ENCODE assay signal across 21 mouse cellular contexts in the genomic region with DNA sequence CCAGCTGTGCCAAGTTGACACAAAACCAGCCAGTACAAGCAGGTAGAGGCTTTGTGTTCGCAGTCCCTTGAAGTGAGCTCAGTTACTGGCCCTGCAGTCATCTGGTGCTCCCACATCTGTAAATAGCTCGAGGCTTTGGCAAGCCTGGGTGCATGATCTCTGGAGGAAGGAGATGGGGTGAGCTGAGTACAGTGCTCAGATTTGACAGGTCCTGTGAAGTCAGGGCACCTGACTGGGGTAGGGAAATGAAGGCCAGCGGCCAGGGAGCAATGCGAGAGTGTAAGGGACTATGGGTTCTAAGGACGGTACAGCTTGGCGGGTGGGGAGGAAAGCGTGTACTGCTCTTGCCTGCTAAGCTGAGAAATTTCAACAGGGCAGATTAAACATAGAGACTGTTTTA. TPM values are rescaled to one million over a fixed set of nuclear protein-coding genes. Genes with fewer than 3 reads are reported as not detected.
DNase-seq lines count a peak whose midpoint lies in the region; ATAC-seq lines count a peak whose summit lies in the region.
"Had no signal": no experiment of that assay in that cellular context is flagged by ENCODE, and none has a peak within 500 bp of the region (broad histone marks: within the 10 kb centered on the region; RNA-seq: fewer than 3 reads in every experiment).

No protein-coding gene starts in this region.

- no peaks in the 10 kb centered on the region for H3K9me3 ChIP-seq in kidney, embryonic 16.5 days (ENCODE audit: low read length)
- no peaks in the 10 kb centered on the region for H3K9me3 ChIP-seq in lung, embryonic 16.5 days (ENCODE audit: control insufficient read depth, low read length)
- H3K9me3 ChIP-seq: forebrain, embryonic 13.5 days; heart, embryonic 15.5 days had no signal

- H3K4me1 ChIP-seq in kidney, embryonic 16.5 days (ENCODE audit: insufficient read depth, low read length): peaks cover 50% of the 10 kb centered on the region
- peaks cover 58% of the 10 kb centered on the region for H3K4me1 ChIP-seq in lung, embryonic 16.5 days (replicated peaks; ENCODE audit: control insufficient read depth, insufficient read depth, low read length)

- no peaks in the 10 kb centered on the region for H3K27me3 ChIP-seq in kidney, embryonic 16.5 days (ENCODE audit: insufficient read depth, low read length)
- no peaks in the 10 kb centered on the region for H3K27me3 ChIP-seq in lung, embryonic 16.5 days (ENCODE audit: control insufficient read depth, insufficient read depth, low read depth, low read length)
- H3K27me3 ChIP-seq: CH12.LX; forebrain, embryonic 13.5 days; hindbrain, embryonic 12.5 days; Patski had no signal

- intact Hi-C loops in heart, postnatal 10 days (cut with DNase I): no loop called here

- DNase-seq in heart, adult 11 months: peak; percentile 96
- no peak for DNase-seq in heart, postnatal 10 days
- no peak for DNase-seq in kidney, postnatal 10 days
- no peak for DNase-seq in lung, adult 18-20 months
- no peak for DNase-seq in frontal cortex, adult 2 months (ENCODE audit: extremely low spot score in 1 of 2, low spot score in 1 of 2)
- DNase-seq: adrenal gland, postnatal 14 days; cerebellum, adult 18-20 months; cerebellum, adult 9-11 months; cerebellum, postnatal 36 days; forebrain, postnatal 0 days; gastrocnemius, postnatal 10 days; heart, postnatal 4 days had no signal

- no peak overlapping the region for H3K9ac ChIP-seq in kidney, embryonic 16.5 days (replicated peaks; ENCODE audit: low read length)
- no peak overlapping the region for H3K9ac ChIP-seq in lung, embryonic 16.5 days (ENCODE audit: low read length)
- H3K9ac ChIP-seq: forebrain, embryonic 13.5 days; forebrain, postnatal 0 days; heart, embryonic 15.5 days; hindbrain, embryonic 12.5 days had no signal

- 81% methylated on average over 7 of the region's 7 CpGs for WGBS in kidney, embryonic 16.5 days
- WGBS in lung, embryonic 16.5 days: 79% methylated on average over 7 of the region's 7 CpGs

- H3K4me2 ChIP-seq in kidney, embryonic 16.5 days (replicated peaks; ENCODE audit: low read depth, low read length): no peak overlapping the region
- H3K4me2 ChIP-seq in lung, embryonic 16.5 days (ENCODE audit: low read depth, low read length): no peak overlapping the region
- H3K4me2 ChIP-seq: forebrain, embryonic 13.5 days; heart, embryonic 11.5 days; heart, embryonic 15.5 days; hindbrain, embryonic 12.5 days had no signal

- ATAC-seq in kidney, embryonic 16.5 days (ENCODE audit: low FRiP score, low TSS enrichment): no peak
- ATAC-seq in lung, embryonic 16.5 days (ENCODE audit: low read depth): no peak
- ATAC-seq: forebrain, embryonic 13.5 days; forebrain, postnatal 0 days; hindbrain, embryonic 16.5 days; Patski had no signal

- H3K27ac ChIP-seq in kidney, embryonic 16.5 days (ENCODE audit: low read length): peak overlapping the region; percentile 68; the same call in 1 of the 2 replicates
- H3K27ac ChIP-seq in lung, embryonic 16.5 days (ENCODE audit: low read length): peak overlapping the region; percentile 38
- H3K27ac ChIP-seq: forebrain, embryonic 13.5 days; heart, embryonic 15.5 days; hindbrain, embryonic 12.5 days had no signal

- peaks cover 12% of the 10 kb centered on the region; the same call in 1 of the 2 replicates for H3K36me3 ChIP-seq in kidney, embryonic 16.5 days (ENCODE audit: insufficient read depth, low read length)
- peaks cover 4% of the 10 kb centered on the region for H3K36me3 ChIP-seq in lung, embryonic 16.5 days (ENCODE audit: control insufficient read depth, insufficient read depth, low read length)
- H3K36me3 ChIP-seq: heart, embryonic 15.5 days had no signal

- H3K4me3 ChIP-seq in kidney, embryonic 16.5 days (ENCODE audit: low read length): no peak overlapping the region
- no peak overlapping the region for H3K4me3 ChIP-seq in lung, embryonic 16.5 days (ENCODE audit: low read length)
- H3K4me3 ChIP-seq: forebrain, embryonic 13.5 days; heart, embryonic 15.5 days; hindbrain, embryonic 12.5 days had no signal

RNA-seq across cellular contexts. Expression of a gene that starts 43.7 kb away (rescaled TPM):
- 10 to 100 TPM; 14.4 to 17.9 TPM for total RNA-seq in heart, postnatal 10 days (2021)
- polyA plus RNA-seq in kidney, embryonic 16.5 days (2015; fragmentation: Nextera tagmentation; extraction: Ambion mirVana): 25.9 and 26.0 TPM in 2 replicates
- polyA plus RNA-seq in lung, embryonic 16.5 days (2015; fragmentation: Nextera tagmentation; extraction: Ambion mirVana): 49.0 and 56.2 TPM in 2 replicates
- 15.8 and 19.8 TPM in 2 replicates for polyA plus RNA-seq in frontal cortex, adult 2 months (2012; rRNA removed)
